Mouse (Mus musculus): ENCODE measurements around the gene Tnfrsf17.

DNA sequence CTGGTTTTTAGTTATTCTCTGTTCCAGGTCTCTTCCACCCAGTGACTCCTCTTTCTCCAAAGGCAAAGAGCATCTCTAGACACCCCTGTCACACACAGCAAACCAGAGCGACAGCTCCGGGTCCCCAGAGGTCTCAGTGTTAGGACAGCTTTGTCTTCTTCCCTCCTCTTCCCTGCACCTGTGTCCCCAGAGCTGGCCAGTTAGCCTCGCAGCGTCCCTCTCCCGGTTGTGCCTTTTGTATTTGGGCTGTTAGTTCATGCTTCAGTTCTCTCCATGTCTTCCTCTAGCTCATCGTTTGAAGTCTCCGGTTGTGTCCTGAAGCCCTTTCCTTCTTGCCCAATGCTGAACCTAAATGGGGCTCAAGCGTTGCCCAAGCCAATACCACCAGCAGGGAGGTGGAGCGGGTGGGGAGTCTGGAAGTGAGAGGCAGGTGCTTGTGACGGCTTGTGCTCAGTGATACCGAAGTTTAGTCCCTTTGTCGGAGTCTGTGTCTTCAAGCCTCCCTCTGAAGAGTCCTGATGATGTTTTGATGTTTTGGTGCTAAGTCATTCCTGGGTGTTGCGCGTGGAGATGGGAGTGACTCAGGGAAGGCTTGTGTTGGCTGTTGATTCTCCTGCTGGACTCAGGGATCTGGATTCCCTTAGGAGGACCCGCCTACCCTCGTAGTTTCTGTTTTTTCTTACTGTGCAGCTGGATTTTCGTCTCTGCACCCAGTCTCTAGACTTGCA is 9.9 kb downstream of the Tnfrsf17 start:
- TF ChIP-seq EP300 (IDR thresholded peaks at IDR 0.05; ENCODE audit: low read depth in 1 of 2, low read length in 2 of 2) (no peak), ZC3H11A (IDR thresholded peaks at IDR 0.05; ENCODE audit: low read depth, low read length) (no peak), CTCF (IDR thresholded peaks at IDR 0.05 in 2 of 3, conservative IDR thresholded peaks at IDR 0.05 in 1 of 3; ENCODE audit: control insufficient read depth in 1 of 3, insufficient read depth in 1 of 3, low read depth in 2 of 3, low read length in 3 of 3, poor library complexity in 1 of 3, severe bottlenecking in 1 of 3) (no peak), NELFE (IDR thresholded peaks at IDR 0.05; ENCODE audit: low read depth, low read length) (no peak), POLR2AphosphoS5 (IDR thresholded peaks at IDR 0.05; ENCODE audit: borderline replicate concordance, low read depth, low read length) (no peak), POLR2A (IDR thresholded peaks at IDR 0.05; ENCODE audit: control insufficient read depth in 1 of 2, insufficient read depth in 1 of 2, low read depth in 1 of 2, low read length in 2 of 2, poor library complexity in 1 of 2) (no peak; a peak in 1 of 4 replicates), ETS1 (IDR thresholded peaks at IDR 0.05; ENCODE audit: low read depth, low read length) (no peak)

Data from MEL (cell line).